Mouse (Mus musculus) cerebellum, adult 2 months (tissue): ENCODE measurements around the gene Zfp981.

Experiments used
- CTCF ChIP-seq: fragments of 200-500 bp; IDR thresholded peaks from 2 replicates; pipeline ENCODE4 v1.5.1; 2011; ENCODE audit warnings: low read depth, mild to moderate bottlenecking, control low read depth, low read length, moderate library complexity, borderline replicate concordance; ENCODE audit not compliant: insufficient read depth
- POLR2A ChIP-seq: fragments of 200-500 bp; IDR thresholded peaks from 2 replicates; pipeline ENCODE4 v1.6.1; 2011; ENCODE audit warnings: low read length, control low read depth, borderline replicate concordance; ENCODE audit not compliant: insufficient read depth

DNA sequence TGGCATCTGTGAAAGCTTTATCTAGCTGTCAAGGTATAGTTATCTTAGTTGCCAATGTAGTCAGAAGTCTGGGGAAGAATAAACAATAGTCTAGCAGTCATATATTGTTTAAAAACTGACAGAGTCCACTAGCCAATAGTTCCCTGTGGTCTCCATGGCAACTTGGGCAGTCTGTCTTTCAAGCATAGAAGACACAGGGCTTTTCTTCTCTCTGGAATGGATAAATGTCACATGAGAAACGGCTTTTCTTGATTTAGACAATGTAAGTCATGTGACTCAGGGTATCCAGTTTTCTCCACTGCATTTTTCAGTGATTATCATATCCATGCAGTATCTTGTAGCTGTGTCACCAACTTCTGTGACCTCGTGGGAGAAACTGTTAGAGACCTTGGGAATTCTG, 44.7 kb upstream of the Zfp981 start:
- TF ChIP-seq POLR2A (no peak), CTCF (no peak)
